Mouse (Mus musculus): Measurements from ENCODE around the gene Agk. TPM values are rescaled to one million over a fixed set of nuclear protein-coding genes. Genes with fewer than 3 reads are reported as not detected.

Agk gene
- 10 to 100 TPM; 37.3 to 47.3 (median 40.7) TPM for total RNA-seq (2022)

GRCm38 (mm10) chr6:40324897-40325841, at the start of gene Agk:
Agk (plus strand) TSS chr6:40325172.
- DNase-seq (ENCODE audit: low spot score in 2 of 2): peak; percentile 55 to 64

GRCm38 (mm10) chr6:40300707-40301106, 24.3 kb upstream of the Agk start:
- DNase-seq (ENCODE audit: low spot score in 2 of 2): no peak

- DNase-seq (ENCODE audit: low spot score in 2 of 2): peak; percentile 47 to 49
Measured at GRCm38 (mm10) chr6:40303379-40303778, 21.6 kb upstream of the Agk start.

GRCm38 (mm10) chr6:40304972-40305371, 20.0 kb upstream of the Agk start:
- no peak for DNase-seq (ENCODE audit: low spot score in 2 of 2)

- no peak for DNase-seq (ENCODE audit: low spot score in 2 of 2)
Measured at GRCm38 (mm10) chr6:40326341-40326740, 1.4 kb downstream of the Agk start.

- no peak for DNase-seq (ENCODE audit: low spot score in 2 of 2)
Measured at GRCm38 (mm10) chr6:40333497-40333896, 8.5 kb downstream of the Agk start.

GRCm38 (mm10) chr6:40336735-40337731, 12.1 kb downstream of the Agk start:
- no peak for DNase-seq (ENCODE audit: low spot score in 2 of 2)

GRCm38 (mm10) chr6:40346959-40347771, 22.2 kb downstream of the Agk start:
- peak in 1 of 2 experiments; percentile 71 for DNase-seq (ENCODE audit: low spot score in 2 of 2)

- no peak for DNase-seq (ENCODE audit: low spot score in 2 of 2)
Measured at GRCm38 (mm10) chr6:40347772-40348111, 22.8 kb downstream of the Agk start.

- no peak for DNase-seq (ENCODE audit: low spot score in 2 of 2)
Measured at GRCm38 (mm10) chr6:40350041-40350440, 25.1 kb downstream of the Agk start.

- no peak for DNase-seq (ENCODE audit: low spot score in 2 of 2)
Measured at GRCm38 (mm10) chr6:40350856-40351255, 25.9 kb downstream of the Agk start.

- DNase-seq (ENCODE audit: low spot score in 2 of 2): no peak
Measured at GRCm38 (mm10) chr6:40353360-40353759, 28.4 kb downstream of the Agk start.

- DNase-seq (ENCODE audit: low spot score in 2 of 2): no peak
Measured at GRCm38 (mm10) chr6:40371031-40371430, 46.1 kb downstream of the Agk start.

GRCm38 (mm10) chr6:40380181-40380580, 55.2 kb downstream of the Agk start:
- no peak for DNase-seq (ENCODE audit: low spot score in 2 of 2)

GRCm38 (mm10) chr6:40381908-40382307, 56.9 kb downstream of the Agk start:
- DNase-seq (ENCODE audit: low spot score in 2 of 2): no peak

- DNase-seq (ENCODE audit: low spot score in 2 of 2): no peak
Measured at GRCm38 (mm10) chr6:40385682-40386081, 60.7 kb downstream of the Agk start.

- no peak for DNase-seq (ENCODE audit: low spot score in 2 of 2)
Measured at GRCm38 (mm10) chr6:40388660-40389059, 63.7 kb downstream of the Agk start.

GRCm38 (mm10) chr6:40390975-40391374, 66.0 kb downstream of the Agk start:
- no peak for DNase-seq (ENCODE audit: low spot score in 2 of 2)

GRCm38 (mm10) chr6:40393213-40393612, 68.2 kb downstream of the Agk start:
- peak; percentile 73 to 88 for DNase-seq (ENCODE audit: low spot score in 2 of 2)

- no peak for DNase-seq (ENCODE audit: low spot score in 2 of 2)
Measured at GRCm38 (mm10) chr6:40402031-40402430, 77.1 kb downstream of the Agk start.
